Mouse (Mus musculus): ENCODE data around the gene Rora. TPM values are rescaled to one million over a fixed set of nuclear protein-coding genes. Genes with fewer than 3 reads are reported as not detected.

The Rora gene
- total RNA-seq (2021), result 10 to 100 TPM; 78.4 to 79.1 TPM
- long read RNA-seq, experiment 1, transcript Rora-202 (10 exons, 2,591 nt), result major isoform, 26 of 51 reads
- long read RNA-seq, experiment 1, partial matches to known transcripts, result 6 of 51 reads
- long read RNA-seq, experiment 1, other reads (novel, unspliced or antisense), result 19 of 51 reads
- long read RNA-seq, experiment 2, transcript Rora-202 (10 exons, 2,591 nt), result major isoform, 28 of 45 reads
- long read RNA-seq, experiment 2, partial matches to known transcripts, result 9 of 45 reads
- long read RNA-seq, experiment 2, other reads (novel, unspliced or antisense), result 8 of 45 reads

DNA sequence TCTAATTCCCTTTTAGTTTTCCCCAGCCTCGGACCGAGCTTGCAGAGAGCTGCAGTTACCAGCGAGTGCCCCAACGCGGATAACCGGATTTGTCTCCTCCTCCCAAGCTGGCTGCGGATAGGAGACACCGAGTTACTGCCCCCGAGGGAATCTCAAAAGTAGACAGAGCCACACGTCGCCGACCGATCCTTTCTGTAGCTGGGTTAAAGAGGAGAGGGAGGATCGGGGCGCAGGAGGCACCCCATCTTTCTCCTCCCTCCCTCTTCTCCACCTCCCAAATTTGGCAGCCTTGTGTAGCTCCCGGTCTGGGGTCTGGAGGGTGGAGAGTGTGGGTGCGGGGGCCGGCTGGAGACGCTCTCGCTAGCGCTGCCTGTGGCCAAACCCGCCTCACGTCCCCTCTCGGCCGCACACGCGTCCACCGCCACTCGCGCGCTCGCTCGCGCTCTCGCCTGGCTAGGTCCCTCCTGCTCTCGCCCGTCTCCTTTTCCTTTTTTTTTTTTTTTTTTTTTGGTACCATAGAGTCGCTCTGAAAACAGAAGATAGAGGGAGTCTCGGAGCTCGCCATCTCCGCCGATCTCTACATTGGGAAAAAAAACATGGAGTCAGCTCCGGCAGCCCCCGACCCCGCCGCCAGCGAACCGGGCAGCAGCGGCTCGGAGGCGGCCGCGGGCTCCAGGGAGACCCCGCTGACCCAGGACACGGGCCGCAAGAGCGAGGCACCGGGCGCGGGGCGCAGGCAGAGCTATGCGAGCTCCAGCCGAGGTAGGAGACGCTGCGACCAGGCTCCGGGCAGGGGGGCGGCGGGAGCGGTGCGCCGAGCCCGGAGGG, at the start of gene Rora:
TSS of gene Rora (plus strand) at position 576 of the 828 bp plus-strand sequence.
- TF ChIP-seq CTCF (IDR thresholded peaks at IDR 0.05), result peak; percentile 47
- intact Hi-C loops (cut with DNase I), result loop anchor here (1.0 to 10.0 kb wide), 6 partner anchors 31 to 641 kb away; no protein-coding TSS in a partner anchor
- DNase-seq (ENCODE audit: extremely low spot score in 1 of 2, low spot score in 2 of 2), result peak; percentile 62 to 64
- peak within 1 kb of the TSS; percentile 92 for H3K27ac ChIP-seq
- peak within 1 kb of the TSS; percentile 72 for H3K4me3 ChIP-seq

DNA sequence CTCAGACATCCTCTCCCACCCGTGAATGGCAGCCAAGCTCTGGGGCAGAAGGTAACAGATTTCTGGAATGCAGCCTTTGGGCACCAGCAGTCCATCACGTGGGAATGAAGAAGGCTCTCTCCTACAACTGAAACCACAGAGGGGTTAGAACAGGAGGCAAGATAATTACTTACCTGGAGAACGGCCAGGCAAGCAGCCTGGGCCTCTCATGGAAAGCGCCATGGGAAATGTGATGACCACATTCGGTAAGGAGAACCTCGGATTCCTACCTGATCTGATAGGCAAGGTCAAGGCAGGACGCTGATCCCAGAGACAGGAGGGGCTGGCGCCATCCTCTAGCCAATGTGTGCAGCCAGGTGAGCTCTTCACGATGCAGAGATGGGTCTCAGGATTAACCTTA, 39.6 kb upstream of the Rora start:
- no peak for DNase-seq (ENCODE audit: extremely low spot score in 1 of 2, low spot score in 2 of 2)
- no peak overlapping the region for H3K4me3 ChIP-seq
- intact Hi-C loops (cut with DNase I), result no loop called here
- TF ChIP-seq CTCF (IDR thresholded peaks at IDR 0.05), result no peak
- no peak overlapping the region for H3K27ac ChIP-seq

DNA sequence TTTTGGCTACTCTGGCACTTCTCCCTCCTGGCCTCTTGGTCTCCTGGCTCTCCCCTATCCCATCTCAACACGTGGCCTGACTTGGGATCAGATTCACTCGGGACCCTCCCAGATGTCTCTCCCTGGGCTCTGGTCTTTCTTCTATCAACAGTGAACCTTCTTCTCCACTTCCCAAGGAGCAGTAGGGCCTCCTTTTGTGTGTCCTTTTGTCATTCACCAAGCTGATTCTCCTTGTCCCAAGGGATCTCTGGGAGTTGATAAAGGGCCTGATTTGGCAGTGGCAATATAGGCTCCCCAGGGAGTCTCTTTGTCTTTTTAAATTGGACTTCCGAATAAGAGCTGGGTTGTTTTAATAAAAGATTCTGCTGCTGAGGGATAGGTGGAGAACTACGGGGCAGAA, 36.5 kb upstream of the Rora start:
- TF ChIP-seq CTCF (IDR thresholded peaks at IDR 0.05), result no peak
- intact Hi-C loops (cut with DNase I), result no loop called here
- no peak for DNase-seq (ENCODE audit: extremely low spot score in 1 of 2, low spot score in 2 of 2)
- H3K4me3 ChIP-seq, result no peak overlapping the region
- H3K27ac ChIP-seq, result no peak overlapping the region

DNA sequence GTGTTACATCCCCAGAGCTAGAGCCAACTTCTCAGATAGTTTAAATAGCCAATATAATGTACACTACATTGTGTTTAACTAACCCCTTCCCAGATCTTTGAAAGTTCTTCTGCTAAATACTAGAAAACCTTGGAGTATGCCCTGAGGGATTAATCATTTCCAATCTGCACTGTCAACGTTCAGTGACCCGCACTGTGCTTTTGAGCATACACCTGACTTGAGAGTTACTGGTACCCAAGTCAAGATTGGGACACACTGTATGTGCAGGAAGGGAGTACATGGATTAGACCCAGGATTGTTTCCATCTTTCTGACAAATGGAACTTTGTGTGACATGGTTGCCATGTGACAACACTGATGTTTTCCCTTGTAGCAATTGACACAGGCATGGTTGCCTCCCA, 33.5 kb upstream of the Rora start:
- TF ChIP-seq CTCF (IDR thresholded peaks at IDR 0.05), result no peak
- intact Hi-C loops (cut with DNase I), result no loop called here
- Histone ChIP-seq H3K27ac (no peak overlapping the region), H3K4me3 (no peak overlapping the region)
- no peak for DNase-seq (ENCODE audit: extremely low spot score in 1 of 2, low spot score in 2 of 2)

DNA sequence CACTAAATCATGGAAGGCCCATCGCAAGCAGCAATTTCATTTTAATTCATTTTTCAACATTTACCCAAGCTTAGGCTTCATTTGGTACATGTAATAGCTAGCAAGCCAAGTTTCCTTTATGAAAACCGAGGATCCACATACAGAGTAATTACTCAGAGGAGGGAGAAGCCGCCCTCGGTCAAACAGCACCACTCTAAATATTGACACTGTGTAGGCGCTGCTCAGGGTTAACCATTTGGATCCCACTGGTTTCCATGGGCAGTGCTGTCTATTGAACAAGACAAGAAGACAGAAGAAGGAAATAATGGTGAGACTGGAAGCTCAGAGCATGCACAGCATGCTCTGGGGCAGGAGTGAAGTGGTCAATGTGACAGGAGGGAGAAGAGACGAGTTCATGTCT, 33.1 kb upstream of the Rora start:
- no peak overlapping the region for H3K27ac ChIP-seq
- no peak for DNase-seq (ENCODE audit: extremely low spot score in 1 of 2, low spot score in 2 of 2)
- intact Hi-C loops (cut with DNase I), result no loop called here
- TF ChIP-seq CTCF (IDR thresholded peaks at IDR 0.05), result no peak
- no peak overlapping the region for H3K4me3 ChIP-seq

DNA sequence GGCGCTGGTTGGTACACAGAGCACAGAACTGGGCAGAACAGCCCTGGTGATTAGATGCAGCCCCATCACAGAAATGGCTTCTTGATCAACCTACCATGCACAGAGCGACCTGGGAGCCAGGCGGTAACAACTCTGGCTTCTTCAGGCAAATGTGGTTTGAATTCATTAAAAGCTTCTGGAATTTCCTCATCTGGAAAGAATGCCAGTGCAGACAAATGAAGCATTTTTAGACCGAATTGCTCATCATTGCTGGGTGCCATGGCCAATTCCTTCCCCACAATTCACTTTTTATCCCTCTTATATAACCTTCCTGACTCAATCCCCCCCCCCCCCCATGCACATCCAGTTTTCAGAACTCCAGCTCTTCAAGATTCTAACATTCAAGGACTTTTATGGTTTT, 28.6 kb upstream of the Rora start:
- intact Hi-C loops (cut with DNase I), result no loop called here

DNA sequence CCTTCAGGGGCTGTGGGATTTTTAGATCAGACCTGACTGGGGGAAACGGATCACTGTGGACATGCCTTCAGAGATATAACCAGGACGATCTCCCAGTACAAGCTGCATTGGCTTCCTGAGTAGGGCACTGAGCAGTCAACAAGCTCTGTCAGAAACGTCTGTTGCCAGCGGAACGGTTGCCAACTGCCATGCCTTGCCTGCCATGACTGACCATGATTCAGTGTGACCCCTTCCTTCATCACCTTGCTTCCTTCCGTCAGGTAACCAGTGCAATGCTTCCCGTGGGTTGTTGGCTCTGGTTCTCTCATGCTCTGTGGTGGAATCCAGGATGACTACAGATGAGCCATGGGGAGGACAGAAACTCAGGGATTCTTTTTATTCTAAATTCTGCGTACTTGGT, 16.3 kb upstream of the Rora start:
- DNase-seq (ENCODE audit: extremely low spot score in 1 of 2, low spot score in 2 of 2), result no peak
- TF ChIP-seq CTCF (IDR thresholded peaks at IDR 0.05), result no peak
- H3K27ac ChIP-seq, result no peak overlapping the region
- H3K4me3 ChIP-seq, result no peak overlapping the region
- intact Hi-C loops (cut with DNase I), result no loop called here

More for the DNA sequence above, 28.6 kb upstream of the Rora start:
- no peak for DNase-seq (ENCODE audit: extremely low spot score in 1 of 2, low spot score in 2 of 2)
- Histone ChIP-seq H3K27ac (no peak overlapping the region), H3K4me3 (no peak overlapping the region)
- TF ChIP-seq CTCF (IDR thresholded peaks at IDR 0.05), result no peak

DNA sequence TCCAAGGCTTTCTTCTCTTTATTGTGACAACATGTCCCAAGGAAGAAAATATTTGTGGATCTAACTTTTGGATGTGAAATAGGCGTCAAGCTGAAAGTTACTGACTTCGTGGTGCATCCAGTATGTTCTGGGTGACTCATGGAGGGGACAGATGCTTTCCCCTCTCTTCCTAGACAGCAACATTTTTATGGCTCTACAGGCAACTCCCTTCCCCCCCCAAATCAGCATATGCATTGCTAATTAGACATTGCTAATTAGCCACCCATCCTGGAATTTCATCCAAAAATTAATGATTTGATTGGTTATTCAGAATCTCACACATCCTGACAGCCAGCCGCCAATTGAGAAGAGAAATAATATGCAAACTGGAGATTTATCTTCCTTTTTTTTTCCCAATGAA, 12.5 kb upstream of the Rora start:
- no peak for DNase-seq (ENCODE audit: extremely low spot score in 1 of 2, low spot score in 2 of 2)
- intact Hi-C loops (cut with DNase I), result loop anchor here (10.0 kb wide), 1 partner anchor 386 kb away; no protein-coding TSS in a partner anchor
- no peak for TF ChIP-seq CTCF (IDR thresholded peaks at IDR 0.05)
- H3K4me3 ChIP-seq, result no peak overlapping the region
- no peak overlapping the region for H3K27ac ChIP-seq

DNA sequence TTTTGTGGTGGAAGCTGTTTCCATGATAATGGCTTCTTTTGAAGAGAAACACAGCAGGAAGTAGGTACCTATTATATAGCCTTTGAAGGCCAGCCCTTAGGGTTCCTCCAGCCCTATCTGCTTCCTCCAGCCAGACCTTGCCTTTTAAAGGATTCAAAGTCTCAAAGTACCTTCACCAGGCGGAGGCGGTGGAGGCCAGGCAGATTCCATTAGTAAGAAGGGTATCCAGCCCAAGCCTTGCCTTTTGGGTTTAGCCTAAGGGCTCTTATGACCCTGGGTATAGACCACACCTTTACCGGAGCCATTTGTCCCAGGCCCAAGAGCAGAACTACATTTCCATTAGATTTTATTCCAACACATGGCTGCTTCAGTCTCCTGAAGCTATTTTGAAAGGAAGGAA, 5.5 kb upstream of the Rora start:
- no peak for DNase-seq (ENCODE audit: extremely low spot score in 1 of 2, low spot score in 2 of 2)
- intact Hi-C loops (cut with DNase I), result loop anchor here (10.0 kb wide), 1 partner anchor 393 kb away; no protein-coding TSS in a partner anchor
- no peak for TF ChIP-seq CTCF (IDR thresholded peaks at IDR 0.05)
- H3K27ac ChIP-seq, result no peak overlapping the region
- H3K4me3 ChIP-seq, result no peak overlapping the region

DNA sequence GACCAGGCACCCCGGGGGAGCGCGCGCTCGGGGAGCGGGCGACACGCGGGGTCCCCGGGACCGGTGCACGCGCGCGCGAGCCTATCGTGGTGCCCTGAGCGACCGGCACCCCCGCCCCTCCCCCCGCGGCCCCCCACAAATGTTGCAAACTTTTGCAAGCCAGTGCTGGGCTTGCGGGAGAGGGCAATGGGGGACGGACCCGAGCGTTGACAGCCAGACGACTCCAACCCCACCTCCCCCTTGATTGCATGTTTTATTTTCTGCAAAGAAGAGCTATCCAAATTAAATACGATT, 400 bp downstream of the Rora start:
- no peak for TF ChIP-seq CTCF (IDR thresholded peaks at IDR 0.05)
- Histone ChIP-seq H3K27ac (peak overlapping the region; percentile 92), H3K4me3 (peak overlapping the region; percentile 72)
- DNase-seq (ENCODE audit: extremely low spot score in 1 of 2, low spot score in 2 of 2), result no peak
- intact Hi-C loops (cut with DNase I), result loop anchor here (1.0 to 10.0 kb wide), 4 partner anchors 211 to 641 kb away; no protein-coding TSS in a partner anchor

DNA sequence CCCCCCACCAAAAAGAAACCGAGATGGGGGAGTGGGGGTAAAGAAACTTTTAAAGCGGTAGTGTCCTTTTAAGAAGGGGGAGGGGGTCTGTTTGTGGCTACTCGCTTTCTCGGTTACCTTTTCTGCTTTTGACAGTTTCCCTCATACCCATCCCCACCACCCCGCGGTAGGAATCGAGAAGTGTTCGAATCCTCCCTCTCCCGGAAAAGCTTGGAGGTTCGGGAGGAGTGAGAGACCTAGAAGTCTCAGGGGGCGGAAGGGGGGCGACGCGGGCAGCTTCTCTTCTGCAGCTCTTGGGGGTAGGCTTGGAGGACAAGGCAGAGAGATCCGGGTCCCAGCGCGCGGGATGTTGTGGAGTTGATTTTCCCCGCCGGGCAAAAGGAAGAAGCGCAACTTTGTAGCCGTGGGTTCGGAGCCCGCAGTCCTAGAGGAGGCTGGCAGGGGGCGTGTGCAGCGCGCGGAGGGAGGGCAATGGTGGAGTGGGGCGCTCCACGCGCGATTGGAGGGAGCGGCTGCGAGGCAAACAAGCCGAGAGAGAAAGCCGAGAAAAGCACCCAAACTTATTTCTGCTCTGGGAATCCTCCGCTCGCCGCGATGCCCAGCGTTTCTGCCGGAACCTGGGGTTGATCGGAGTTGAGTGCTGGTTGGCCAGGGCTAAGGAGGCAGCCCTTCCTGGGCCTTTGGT, 889 bp downstream of the Rora start:
- peak; percentile 40 for TF ChIP-seq CTCF (IDR thresholded peaks at IDR 0.05)
- Histone ChIP-seq H3K4me3 (peak overlapping the region; percentile 72), H3K27ac (peak overlapping the region; percentile 92)
- DNase-seq (ENCODE audit: extremely low spot score in 1 of 2, low spot score in 2 of 2), result peak; percentile 45 to 49
- intact Hi-C loops (cut with DNase I), result loop anchor here (1.0 to 10.0 kb wide), 4 partner anchors 210 to 640 kb away; no protein-coding TSS in a partner anchor

Data from left cerebral cortex, adult 2 months (tissue).